Mouse (Mus musculus) ES-Bruce4 (cell line): ENCODE measurements around the gene 4930404H24Rik.

Experiments
- CTCF ChIP-seq: IDR thresholded peaks from one replicate; pipeline ENCODE4 v1.8.1; 2011; ENCODE audit warnings: low read depth, low read length
- EP300 ChIP-seq: IDR thresholded peaks from 2 replicates; pipeline ENCODE4 v1.6.1; 2011; ENCODE audit warnings: low read depth, low read length; ENCODE audit not compliant: insufficient read depth
- POLR2A ChIP-seq: IDR thresholded peaks from one replicate; pipeline ENCODE4 v1.8.1; 2011; ENCODE audit warnings: low read length; ENCODE audit not compliant: insufficient read depth

DNA sequence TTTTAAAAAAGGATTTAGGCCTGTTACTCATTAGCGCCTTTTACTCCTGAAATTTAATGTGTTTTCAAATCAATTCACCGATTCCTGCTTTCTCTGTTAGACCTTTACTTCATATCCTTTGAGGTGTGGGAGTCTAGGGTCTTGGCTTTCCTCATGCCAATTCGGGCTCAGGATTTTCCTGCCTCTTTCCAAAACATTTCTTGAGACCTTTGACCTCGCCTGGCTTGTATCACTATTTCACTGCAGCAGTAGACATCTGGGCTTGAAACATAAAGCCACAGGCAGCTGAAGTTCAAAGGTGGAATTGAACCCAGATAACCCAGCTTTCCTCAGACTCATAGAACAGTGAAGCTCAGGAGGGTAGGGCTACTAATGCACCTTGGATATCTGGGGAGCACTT lies 46.1 kb upstream of the 4930404H24Rik start:
- no peak for TF ChIP-seq EP300
- no peak for TF ChIP-seq POLR2A
- no peak for TF ChIP-seq CTCF
